Mouse (Mus musculus): ENCODE measurements at regions not wholly inside any gene's neighbourhood (a gene's known extent, or its start where the extent isn't known, plus 50 kb on each side); places are given as distances from the start of the nearest gene placed in this dataset.

GRCm38 (mm10) chr11:79881812-79882211, 80.4 kb downstream of the Utp6 start:
- DNase-seq = no peak

DNA sequence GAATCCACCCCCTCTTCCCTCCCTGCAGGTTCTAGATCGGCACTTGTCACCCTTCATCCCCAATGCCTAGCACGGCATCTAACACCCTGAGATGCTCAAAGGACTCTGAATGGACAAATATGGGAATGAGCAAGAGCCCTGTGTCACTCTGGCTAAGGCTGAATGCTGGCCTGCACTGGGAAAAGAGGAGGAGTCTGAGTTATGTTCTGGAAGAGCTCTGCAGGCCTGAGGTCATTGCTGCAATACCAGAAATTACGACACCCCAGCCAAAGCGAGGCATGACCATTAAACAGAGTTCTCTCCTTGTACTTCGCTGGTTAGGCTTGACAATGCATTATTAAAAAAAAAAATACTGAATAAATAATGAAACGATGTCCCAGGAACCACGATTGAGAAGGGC, 84.1 kb downstream of the Utp6 start:
- DNase-seq = no peak

- DNase-seq = no peak
These were observed 84.9 kb downstream of the Utp6 start for GRCm38 (mm10) chr11:79877184-79877745.

DNA sequence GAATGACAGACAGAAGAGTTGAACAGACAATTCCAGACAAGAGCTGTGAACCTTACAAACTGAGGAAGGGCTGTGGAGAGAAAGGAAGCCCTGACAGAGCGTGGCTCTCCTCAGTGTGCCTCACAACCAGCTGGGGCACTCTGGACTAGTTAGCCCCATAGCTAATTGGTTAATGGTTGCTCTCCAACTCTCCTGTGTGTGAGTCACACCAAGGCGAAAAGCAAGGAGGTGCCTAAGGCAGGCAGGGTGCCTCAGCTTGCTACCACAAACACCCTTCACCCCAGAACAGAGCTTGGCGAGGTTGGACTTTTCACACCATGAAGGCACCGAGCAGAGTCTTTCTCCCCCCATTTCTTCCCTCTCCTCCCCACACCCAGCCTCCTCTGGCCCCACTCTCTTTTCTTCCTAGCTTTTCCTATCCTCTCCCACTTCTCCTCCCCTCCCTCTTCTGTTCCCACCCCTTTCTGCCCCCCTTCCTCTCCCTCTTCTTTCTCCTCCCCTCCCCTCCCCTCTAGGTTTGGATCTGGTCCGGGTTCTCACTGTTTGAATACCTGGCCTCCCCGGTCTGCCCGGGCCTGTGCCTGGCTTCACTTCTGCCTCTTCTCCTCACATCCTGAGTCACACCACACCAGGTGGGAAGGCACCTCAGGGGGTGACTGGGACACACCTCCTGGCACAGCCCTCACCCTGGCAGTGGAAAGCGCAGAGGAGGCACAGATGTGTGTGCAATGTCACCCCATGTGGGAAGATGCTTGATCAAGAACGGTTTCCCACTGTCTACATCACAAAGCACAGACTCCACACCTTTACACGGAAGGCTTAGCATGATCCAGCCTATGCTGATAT, 90.2 kb downstream of the Utp6 start:
- peak in 1 of 2 experiments; percentile 2 for DNase-seq

GRCm38 (mm10) chr11:79870189-79870588, 92.0 kb downstream of the Utp6 start:
- no peak for DNase-seq

DNA sequence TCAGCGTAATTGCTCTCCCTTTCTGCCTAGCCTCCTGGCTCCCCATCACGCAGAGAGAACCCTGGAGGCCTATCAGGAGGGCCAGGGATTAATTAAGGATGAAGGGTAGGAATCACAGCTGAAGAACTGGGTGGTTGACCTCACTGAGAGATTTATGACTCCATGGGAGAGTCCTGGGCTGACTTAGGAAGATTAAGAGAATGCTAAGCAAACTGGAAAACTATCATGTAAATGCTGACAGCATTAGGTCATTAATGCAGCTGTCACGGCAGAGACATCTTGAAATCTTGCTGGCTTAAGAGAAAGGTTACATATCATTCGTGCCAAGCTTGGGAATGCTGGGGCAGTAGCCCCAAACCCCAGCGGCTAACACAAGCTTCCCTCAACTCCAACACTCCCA, 93.2 kb downstream of the Utp6 start:
- no peak for DNase-seq

DNA sequence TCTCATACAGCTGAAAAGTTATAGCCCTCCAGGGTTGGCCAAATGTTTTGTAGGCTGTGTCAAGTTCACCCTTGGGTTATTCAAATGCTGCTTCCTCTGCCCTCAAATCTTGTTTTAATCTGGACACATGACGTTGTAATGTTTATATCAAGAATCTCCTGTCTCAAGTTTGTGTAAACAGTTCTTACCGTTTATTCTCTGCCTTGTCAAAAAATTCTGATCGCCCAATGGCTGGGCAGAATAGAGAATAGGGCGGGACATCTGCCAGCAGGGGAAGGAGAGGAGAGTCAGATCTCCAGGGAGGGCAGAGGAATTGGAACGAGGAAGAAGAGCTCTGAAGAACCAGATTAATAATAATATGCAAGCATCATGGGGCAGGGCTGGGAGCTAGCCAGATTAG, 97.4 kb downstream of the Utp6 start:
- no peak for DNase-seq

- DNase-seq = no peak
These were observed 98.6 kb downstream of the Utp6 start for GRCm38 (mm10) chr11:79863487-79864175.

DNA sequence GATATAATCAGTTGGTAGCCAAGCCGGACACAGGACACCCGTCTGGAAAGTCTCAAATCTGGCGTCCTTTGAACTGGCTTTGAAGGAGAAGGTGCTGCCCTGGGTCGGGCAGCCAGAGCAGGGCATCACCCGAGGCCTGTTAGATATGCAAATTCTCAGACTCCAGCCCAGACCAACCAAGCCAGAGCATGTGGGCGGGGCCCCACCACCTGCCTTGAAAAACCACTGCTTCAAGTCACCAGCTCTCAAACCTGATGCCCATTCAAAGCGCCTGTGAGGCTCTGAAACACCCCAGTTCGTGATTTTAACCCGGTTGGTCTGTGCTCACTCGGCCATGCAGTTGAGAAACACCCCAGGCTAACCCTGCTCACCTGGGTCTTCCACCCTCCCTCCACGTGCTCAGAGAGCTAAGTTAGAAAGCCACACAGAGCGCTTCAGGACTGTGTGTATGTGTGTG, 101.6 kb downstream of the Utp6 start:
- DNase-seq = no peak

DNA sequence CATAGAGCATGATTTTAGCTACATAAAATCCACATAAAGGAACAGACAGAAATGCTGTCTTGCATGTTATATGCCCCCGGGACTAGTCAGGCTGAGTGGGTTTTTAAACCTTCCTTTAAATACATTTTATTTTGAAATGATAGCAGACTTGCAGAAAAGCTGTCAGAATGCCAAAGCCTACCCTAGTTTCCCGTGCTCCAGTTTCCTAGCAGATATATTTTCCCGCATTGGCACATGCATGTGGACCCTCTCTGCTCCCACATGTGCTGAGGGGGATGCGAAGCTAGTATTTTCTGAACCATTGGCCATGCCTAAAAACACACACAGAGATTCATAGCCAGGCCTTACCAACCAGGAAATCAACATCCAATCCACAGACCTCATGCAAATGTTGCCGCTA, 105.8 kb downstream of the Utp6 start:
- DNase-seq = no peak

DNA sequence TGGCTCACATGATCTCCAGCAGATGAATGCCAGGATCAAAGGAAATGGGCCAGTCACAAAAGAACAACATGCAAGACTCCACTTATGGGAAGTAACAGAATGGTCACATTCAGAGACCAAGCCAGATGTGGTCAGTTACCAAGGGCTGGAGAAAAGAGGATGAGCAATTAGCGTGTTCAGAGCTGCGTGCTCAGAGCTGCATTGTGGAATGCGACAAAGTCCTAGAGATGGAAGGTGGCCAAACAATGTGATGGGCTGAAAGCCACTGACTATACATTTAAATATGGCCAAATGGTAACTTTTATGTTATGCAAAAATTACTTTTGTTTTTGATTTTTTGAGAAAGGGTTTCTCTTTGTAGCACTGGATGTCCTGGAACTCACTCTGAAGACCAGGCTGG, 112.6 kb downstream of the Utp6 start:
- no peak for DNase-seq

- DNase-seq = no peak
These were observed 117.8 kb downstream of the Utp6 start for GRCm38 (mm10) chr11:79844436-79844835.

- no peak for DNase-seq
These were observed 119.2 kb downstream of the Utp6 start for GRCm38 (mm10) chr11:79843021-79843420.

DNA sequence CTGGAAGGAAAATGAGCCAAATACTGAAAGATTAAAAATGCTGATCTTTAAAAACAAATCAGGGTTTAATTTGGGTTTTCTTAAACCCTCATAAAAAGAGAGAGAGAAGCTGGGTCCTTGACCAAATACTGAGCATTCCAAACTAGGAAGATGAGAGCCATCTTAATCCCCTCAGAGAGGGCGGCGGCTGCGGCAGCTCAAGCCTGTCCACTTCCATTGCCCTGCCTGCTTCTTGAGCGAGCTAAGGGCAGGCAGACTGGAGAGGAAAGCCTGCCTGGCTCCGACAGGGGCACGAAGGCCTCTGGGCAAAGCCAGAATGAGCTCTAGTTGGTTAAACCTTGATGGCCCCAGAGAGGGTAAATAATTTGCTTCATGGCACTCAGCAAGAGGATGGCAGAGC, 122.2 kb downstream of the Utp6 start:
- no peak for DNase-seq

GRCm38 (mm10) chr11:79838051-79838450, 124.1 kb downstream of the Utp6 start:
- no peak for DNase-seq

- DNase-seq = no peak
These were observed 124.9 kb downstream of the Utp6 start for GRCm38 (mm10) chr11:79837076-79837990.

- DNase-seq = no peak
These were observed 126.3 kb downstream of the Utp6 start for GRCm38 (mm10) chr11:79835873-79836272.

GRCm38 (mm10) chr11:79833817-79834216, 128.4 kb downstream of the Utp6 start:
- no peak for DNase-seq

DNA sequence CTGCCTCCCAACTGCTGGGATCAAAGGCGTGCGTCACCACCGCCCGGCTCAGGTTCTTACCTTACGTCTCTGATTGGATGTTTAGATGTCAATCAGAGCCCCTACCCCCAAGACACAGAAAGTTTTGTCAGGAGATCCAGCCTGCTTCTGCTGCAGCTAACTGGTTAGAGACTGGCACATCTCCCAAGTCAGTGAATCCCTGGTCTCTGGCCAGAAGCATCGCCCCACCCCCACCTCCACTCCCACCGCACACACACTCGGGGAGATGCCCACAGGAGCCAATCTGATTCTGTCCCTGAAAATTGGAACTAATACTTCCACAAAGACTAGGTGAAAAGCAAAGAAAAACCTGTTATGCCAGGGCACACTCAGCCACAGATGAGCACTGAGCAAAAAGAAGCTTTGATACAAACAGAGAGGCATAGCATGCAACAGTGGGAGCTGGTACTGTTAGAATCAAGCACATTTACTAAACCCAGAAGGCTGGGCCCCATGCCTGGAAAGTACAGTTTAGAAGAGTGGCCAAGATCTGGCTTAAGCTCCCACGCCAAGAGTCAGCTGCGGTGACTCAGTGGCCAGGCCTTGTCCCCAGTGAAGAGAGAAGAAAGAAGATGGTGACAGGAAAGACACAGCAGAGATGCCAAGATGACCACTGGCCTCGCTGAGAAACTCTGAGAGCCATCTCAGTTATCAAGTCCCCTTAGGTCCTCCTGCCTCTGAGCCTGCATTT, 130.4 kb downstream of the Utp6 start:
- DNase-seq = no peak

GRCm38 (mm10) chr11:79830567-79831055, 131.6 kb downstream of the Utp6 start:
- DNase-seq = no peak

- DNase-seq = no peak
These were observed 135.2 kb downstream of the Utp6 start for GRCm38 (mm10) chr11:79827034-79827433.

DNA sequence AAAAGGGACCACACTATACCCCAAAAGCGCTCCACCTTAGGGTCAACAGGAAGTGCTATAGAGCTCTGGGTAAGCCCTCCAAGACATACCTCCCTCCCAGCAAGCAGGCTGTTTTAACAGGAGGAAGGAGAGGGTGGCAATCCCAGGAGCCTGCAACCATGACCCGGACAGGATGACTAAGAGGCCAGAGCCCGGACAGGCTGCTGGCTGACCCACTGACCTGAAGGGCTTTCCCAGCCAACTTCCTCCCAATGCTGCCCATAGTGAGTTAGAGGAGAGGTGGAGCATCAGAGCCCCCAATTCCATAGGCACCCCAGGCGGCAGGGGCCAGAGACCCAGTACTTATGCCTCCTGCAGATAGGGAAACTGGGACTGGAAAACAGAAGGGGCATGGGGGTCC, 136.3 kb downstream of the Utp6 start:
- DNase-seq = no peak

All from cerebellum, adult 18-20 months (tissue).